Mouse (Mus musculus) kidney, adult 2 months (tissue): ENCODE measurements around the gene Wdr63.

Source experiments
- CTCF ChIP-seq: fragments of 200-500 bp; conservative IDR thresholded peaks from 2 replicates; pipeline ENCODE4 v1.5.1; 2011; ENCODE audit warnings: low read depth, mild to moderate bottlenecking, control low read depth, low read length, moderate library complexity, mixed read lengths; ENCODE audit not compliant: insufficient read depth, insufficient read length
- POLR2A ChIP-seq: fragments of 200-500 bp; IDR thresholded peaks from one replicate; pipeline ENCODE4 v1.6.1; 2011; ENCODE audit warnings: low read depth, low read length, control low read depth

- TF ChIP-seq CTCF (no peak), POLR2A (no peak)
These were observed at the start of gene Wdr63 for GRCm38 (mm10) chr3:146107921-146108571.
